In genomic region chr6:91658288-91658687, GRCm38 (mm10) we compare ENCODE assay signal across 23 mouse cellular contexts. TPM values are rescaled to one million over a fixed set of nuclear protein-coding genes. Genes with fewer than 3 reads are reported as not detected.
A peak's percentile ranks its signal among the peaks of the same experiment; 100 is the strongest.
DNase-seq lines count a peak whose midpoint lies in the region; ATAC-seq and TF ChIP-seq lines count a peak whose summit lies in the region.
"Had no signal": no experiment of that assay in that cellular context is flagged by ENCODE, and none has a peak within 500 bp of the region (broad histone marks: within the 10 kb centered on the region; RNA-seq: fewer than 3 reads in every experiment).

No protein-coding gene starts in this region.

- H3ac ChIP-seq in C2C12 (ENCODE audit: control insufficient read depth, insufficient read length, low read depth) = no peak overlapping the region

- H3K27me3 ChIP-seq in C2C12 (ENCODE audit: control insufficient read depth, insufficient read depth, insufficient read length) = no peaks in the 10 kb centered on the region
- no peaks in the 10 kb centered on the region for H3K27me3 ChIP-seq in CH12.LX (replicated peaks)
- H3K27me3 ChIP-seq in limb, embryonic 14.5 days (ENCODE audit: control insufficient read depth, insufficient read depth, low read length) = no peaks in the 10 kb centered on the region
- H3K27me3 ChIP-seq: embryonic facial prominence, embryonic 13.5 days; heart, embryonic 15.5 days had no signal

- WGBS in limb, embryonic 14.5 days = 43% methylated on average over 1 of the region's 1 CpGs

- TF ChIP-seq POLR2A in CH12.LX (IDR thresholded peaks at IDR 0.05; ENCODE audit: low read depth, low read length) = no peak
- no peak for TF ChIP-seq POLR2A in limb, embryonic 14.5 days (IDR thresholded peaks at IDR 0.05; ENCODE audit: borderline replicate concordance, extremely low read depth, insufficient read depth, insufficient read length)

- H3K79me2 ChIP-seq in C2C12 (ENCODE audit: control insufficient read depth, insufficient read depth) = no peaks in the 10 kb centered on the region
- no peaks in the 10 kb centered on the region for H3K79me2 ChIP-seq in CH12.LX (replicated peaks; ENCODE audit: control insufficient read depth, extremely low read depth, insufficient read depth, poor library complexity, severe bottlenecking)

- H3K27ac ChIP-seq in layer of hippocampus, adult 2 months = peak overlapping the region; percentile 21; the same call in 1 of the 2 replicates
- no peak overlapping the region for H3K27ac ChIP-seq in CH12.LX (ENCODE audit: insufficient read depth, low read depth)
- no peak overlapping the region for H3K27ac ChIP-seq in limb, embryonic 14.5 days (replicated peaks; ENCODE audit: low read depth, low read length)
- H3K27ac ChIP-seq in gastrocnemius, adult 2 months = no peak overlapping the region
- H3K27ac ChIP-seq: embryonic facial prominence, embryonic 13.5 days; forebrain, embryonic 10.5 days; heart, embryonic 15.5 days; hindbrain, embryonic 10.5 days; hindbrain, embryonic 14.5 days had no signal

- H3K9ac ChIP-seq in CH12.LX (ENCODE audit: insufficient read depth, low read depth) = no peak overlapping the region
- no peak overlapping the region for H3K9ac ChIP-seq in limb, embryonic 14.5 days (ENCODE audit: low read depth, low read length, severe bottlenecking)
- H3K9ac ChIP-seq: embryonic facial prominence, embryonic 13.5 days; heart, embryonic 15.5 days; hindbrain, embryonic 14.5 days had no signal

- no peak for TF ChIP-seq CTCF in layer of hippocampus, adult 2 months (conservative IDR thresholded peaks at IDR 0.05)
- TF ChIP-seq CTCF in C2C12 (IDR thresholded peaks at IDR 0.05; ENCODE audit: control insufficient read depth, insufficient read depth, insufficient read length) (no peak), CH12.LX (conservative IDR thresholded peaks at IDR 0.05 in 1 of 2, IDR thresholded peaks at IDR 0.05 in 1 of 2; ENCODE audit: low read depth in 2 of 2, low read length in 2 of 2) (no peak)
- TF ChIP-seq CTCF in gastrocnemius, adult 2 months (IDR thresholded peaks at IDR 0.05) = no peak

- no peaks in the 10 kb centered on the region for H3K79me3 ChIP-seq in C2C12 (ENCODE audit: low read depth)

- dilution Hi-C loops in CH12.LX (cut with MboI; ENCODE audit: extremely low pct_ligation_motif_present, extremely low pct_unique_long_range_greater_than_20kb, low sequenced_read_pairs) = no loop called here

- no peak for TF ChIP-seq EP300 in CH12.LX (IDR thresholded peaks at IDR 0.05; ENCODE audit: low read length)

- H3K36me3 ChIP-seq in C2C12 (ENCODE audit: control insufficient read depth, insufficient read depth) (no peaks in the 10 kb centered on the region), CH12.LX (replicated peaks in 1 of 2; ENCODE audit: control insufficient read depth in 1 of 2, insufficient read depth in 1 of 2, low read length in 1 of 2) (no peaks in the 10 kb centered on the region)
- H3K36me3 ChIP-seq in limb, embryonic 14.5 days (ENCODE audit: control insufficient read depth, insufficient read depth, low read length) = no peaks in the 10 kb centered on the region
- H3K36me3 ChIP-seq: embryonic facial prominence, embryonic 13.5 days; forebrain, embryonic 10.5 days; heart, embryonic 15.5 days; hindbrain, embryonic 10.5 days had no signal

- TF ChIP-seq RAD21 in CH12.LX (IDR thresholded peaks at IDR 0.05; ENCODE audit: low read depth, low read length) = no peak

- in situ Hi-C loops in CH12.LX (cut with MboI; ENCODE audit: low pct_ligation_motif_present, low pct_unique_long_range_greater_than_20kb, low sequenced_read_pairs) = no loop called here

- intact Hi-C loops in gastrocnemius, adult 2 months (cut with DNase I) = no loop called here

- no peak for DNase-seq in layer of hippocampus, adult 2 months (ENCODE audit: low spot score in 2 of 2)
- DNase-seq in layer of hippocampus, adult 18-20 months (ENCODE audit: low spot score in 2 of 2) = no peak
- DNase-seq in CH12.LX (ENCODE audit: extremely low read depth) = no peak
- peak; percentile 62 for DNase-seq in limb, embryonic 14.5 days (ENCODE audit: low spot score)
- DNase-seq in frontal cortex, postnatal 25 days (ENCODE audit: low spot score in 2 of 2) = no peak
- DNase-seq in gastrocnemius, adult 2 months = no peak
- DNase-seq: adrenal gland, postnatal 10 days; cerebellum, adult 11 months; cerebellum, adult 8-10 months; cerebellum, postnatal 14 days; gastrocnemius, postnatal 10 days; heart, adult 18-20 months; heart, postnatal 14 days had no signal

- H3K4me2 ChIP-seq in CH12.LX (ENCODE audit: insufficient read depth, low read depth, poor library complexity, severe bottlenecking) = no peak overlapping the region
- H3K4me2 ChIP-seq in limb, embryonic 14.5 days (replicated peaks; ENCODE audit: low read depth, low read length, severe bottlenecking) = no peak overlapping the region
- H3K4me2 ChIP-seq: embryonic facial prominence, embryonic 13.5 days; heart, embryonic 11.5 days; heart, embryonic 15.5 days; hindbrain, embryonic 14.5 days had no signal

- H3K4me1 ChIP-seq in CH12.LX (ENCODE audit: control insufficient read depth in 1 of 2, insufficient read depth in 2 of 2) = peaks cover 2 to 31% of the 10 kb centered on the region in 2 experiments; a peak in 3 of 4 replicates
- H3K4me1 ChIP-seq in limb, embryonic 14.5 days (ENCODE audit: control insufficient read depth, insufficient read depth, low read length) = no peaks in the 10 kb centered on the region

- peak; percentile 86 for ATAC-seq in limb, embryonic 14.5 days (ENCODE audit: low FRiP score, low read depth)
- ATAC-seq: CD4-positive, CD25-positive, alpha-beta regulatory T cell, adult 4 months; forebrain, embryonic 14.5 days had no signal

- H3K4me3 ChIP-seq in layer of hippocampus, adult 2 months = no peak overlapping the region
- H3K4me3 ChIP-seq in C2C12 (ENCODE audit: insufficient read depth, poor library complexity, severe bottlenecking) (no peak overlapping the region), CH12.LX (replicated peaks in 1 of 3; ENCODE audit: low read depth in 2 of 3, low read length in 2 of 3, poor library complexity in 1 of 3) (no peak overlapping the region)
- H3K4me3 ChIP-seq in limb, embryonic 14.5 days (replicated peaks; ENCODE audit: low read length) = no peak overlapping the region
- H3K4me3 ChIP-seq in gastrocnemius, adult 2 months = no peak overlapping the region
- H3K4me3 ChIP-seq: embryonic facial prominence, embryonic 13.5 days; erythroblast, embryonic 14.5 days; forebrain, embryonic 10.5 days; heart, embryonic 15.5 days; hindbrain, embryonic 10.5 days had no signal

- H3K9me3 ChIP-seq in CH12.LX (replicated peaks; ENCODE audit: low read length) = no peaks in the 10 kb centered on the region
- H3K9me3 ChIP-seq in limb, embryonic 14.5 days (ENCODE audit: control insufficient read depth, low read length) = no peaks in the 10 kb centered on the region
- H3K9me3 ChIP-seq: embryonic facial prominence, embryonic 13.5 days; forebrain, embryonic 10.5 days; heart, embryonic 15.5 days; hindbrain, embryonic 10.5 days had no signal

TF ChIP-seq in C2C12, 6 proteins besides CTCF, POLR2A, EP300 and RAD21:
- TF ChIP-seq MYOD1 (IDR thresholded peaks at IDR 0.05; ENCODE audit: control insufficient read depth, insufficient read length, low read depth) (peak; percentile 36), CEBPB (IDR thresholded peaks at IDR 0.05; ENCODE audit: low read depth) (no peak)

TF ChIP-seq in CH12.LX, 34 proteins besides CTCF, POLR2A, EP300 and RAD21:
- TF ChIP-seq ZMIZ1 (IDR thresholded peaks at IDR 0.05; ENCODE audit: low read depth, low read length) (no peak), USF1 (IDR thresholded peaks at IDR 0.05; ENCODE audit: low read depth, low read length) (no peak), MYC (IDR thresholded peaks at IDR 0.05; ENCODE audit: low read depth, low read length) (no peak), CHD2 (IDR thresholded peaks at IDR 0.05; ENCODE audit: low read length) (no peak), IRF4 (IDR thresholded peaks at IDR 0.05; ENCODE audit: low read depth, low read length) (no peak), TCF12 (IDR thresholded peaks at IDR 0.05; ENCODE audit: low read depth, low read length) (0 out of 2 replicates have a peak, but pooled peaks have one; percentile 31), TBP (conservative IDR thresholded peaks at IDR 0.05; ENCODE audit: low read depth, low read length) (no peak)

RNA-seq across cellular contexts. Expression of gene Slc6a6, which starts 25.6 kb away (rescaled TPM):
- total RNA-seq in layer of hippocampus, adult 2 months (2021) = 100 to 1,000 TPM; 136 to 138 TPM
- total RNA-seq in layer of hippocampus, adult 18-20 months (2021) = 100 to 1,000 TPM; 115 to 116 TPM
- polyA plus RNA-seq in C2C12 (2012; fragmentation: generic; extraction: Trizol) (97.0 TPM), CH12.LX (2012; ENCODE audit: insufficient read length, low read depth) (42.6 and 56.0 TPM in 2 replicates)
- total RNA-seq in CH12.LX (2012; rRNA removed) (28.9 and 31.3 TPM in 2 replicates), CH12.LX (2014; rRNA removed) (28.4 and 30.1 TPM in 2 replicates)
- 43.3 and 54.4 TPM in 2 replicates for polyA plus RNA-seq in limb, embryonic 14.5 days (2012; rRNA removed)
- polyA plus RNA-seq in limb, embryonic 14.5 days (2014; fragmentation: Nextera tagmentation; extraction: Ambion mirVana) = 41.2 and 44.2 TPM in 2 replicates
- total RNA-seq in gastrocnemius, adult 2 months (2021) = 10 to 100 TPM; 67.0 to 91.9 TPM
